Mouse (Mus musculus) heart, embryonic 16.5 days (tissue): ENCODE results near the gene Zc3h12d. TPM values are rescaled to one million over a fixed set of nuclear protein-coding genes. Genes with fewer than 3 reads are reported as not detected.

Experiments
- microRNA-seq: library from miRNA; unstranded; fragments of <30 nt; microRNA quantifications from one replicate; pipeline ENCODE4, GENCODE M21; 2017
- polyA plus RNA-seq: library from polyadenylated mRNA; unstranded; fragments of >200 nt; fragmentation: Nextera tagmentation; extraction: Ambion mirVana; gene quantifications from 2 replicates; pipeline ENCODE4 v1.2.1, GENCODE M21; 2015

The Zc3h12d gene
- polyA plus RNA-seq, 1 experiment from 2014 or later, result 0.38 TPM

Small RNA genes within 50 kb of the gene (microRNA-seq; reads per million reads assigned to microRNA genes)
- gene Mir5104, result 1.6 reads per million

Other genes with a start within 250 kb of the Zc3h12d start
- 0.84 and 1.3 TPM in 2 replicates for gene Lrp11, start 242.7 kb upstream of the Zc3h12d start, polyA plus RNA-seq
- 31.8 and 32.4 TPM in 2 replicates for gene Nup43, start 165.0 kb upstream of the Zc3h12d start, polyA plus RNA-seq
- gene Pcmt1, start 151.3 kb upstream of the Zc3h12d start, polyA plus RNA-seq, result 134 and 143 TPM in 2 replicates
- 3.1 TPM in 2 replicates for gene Lats1, start 151.3 kb upstream of the Zc3h12d start, polyA plus RNA-seq
- gene Katna1, start 106.5 kb upstream of the Zc3h12d start, polyA plus RNA-seq, result 34.1 and 45.5 TPM in 2 replicates
- gene Ginm1, start 39.6 kb upstream of the Zc3h12d start, polyA plus RNA-seq, result 85.6 and 99.2 TPM in 2 replicates
- 28.1 and 34.1 TPM in 2 replicates for gene Ppil4, start 39.6 kb upstream of the Zc3h12d start, polyA plus RNA-seq
- gene Tab2, start 123.8 kb downstream of the Zc3h12d start, polyA plus RNA-seq, result 15.1 and 15.4 TPM in 2 replicates